ENCODE assay signal across 22 mouse cellular contexts in genomic region chr14:47510244-47510643, GRCm38 (mm10).
DNase-seq lines count a peak whose midpoint lies in the region; ATAC-seq and TF ChIP-seq lines count a peak whose summit lies in the region.
"Had no signal": no experiment of that assay in that cellular context is flagged by ENCODE, and none has a peak within 500 bp of the region (broad histone marks: within the 10 kb centered on the region; RNA-seq: fewer than 3 reads in every experiment).

No protein-coding gene starts in this region.

- intact Hi-C loops in gastrocnemius, adult 2 months (cut with DNase I) = no loop called here
- intact Hi-C loops in gastrocnemius, postnatal 36 days (cut with DNase I) = no loop called here
- intact Hi-C loops in left cerebral cortex, adult 2 months (cut with DNase I) = no loop called here

- no peaks in the 10 kb centered on the region for H3K27me3 ChIP-seq in myocyte (ENCODE audit: control insufficient read depth, insufficient read depth, insufficient read length)
- H3K27me3 ChIP-seq: CH12.LX; embryonic facial prominence, embryonic 12.5 days; embryonic facial prominence, embryonic 15.5 days; hindbrain, embryonic 12.5 days; hindbrain, embryonic 15.5 days; Patski had no signal

- DNase-seq in gastrocnemius, adult 2 months = peak; percentile 4
- DNase-seq in gastrocnemius, postnatal 36 days = no peak
- DNase-seq in left cerebral cortex, adult 2 months (ENCODE audit: extremely low spot score in 1 of 2, low spot score in 2 of 2) = no peak
- no peak for DNase-seq in left cerebral cortex, adult 18-20 months (ENCODE audit: low spot score in 2 of 2)
- DNase-seq: adrenal gland, postnatal 10 days; adrenal gland, postnatal 36 days; cerebellum, adult 18-20 months; cerebellum, adult 9-10 months; cerebellum, postnatal 14 days; forebrain, postnatal 0 days; gastrocnemius, postnatal 10 days; heart, adult 11 months had no signal

- peak overlapping the region; percentile 55 for H3K4me2 ChIP-seq in myocyte (ENCODE audit: low read depth)
- H3K4me2 ChIP-seq: embryonic facial prominence, embryonic 12.5 days; embryonic facial prominence, embryonic 15.5 days; heart, embryonic 11.5 days; hindbrain, embryonic 12.5 days; hindbrain, embryonic 15.5 days had no signal

- no peak overlapping the region for H3ac ChIP-seq in myocyte (ENCODE audit: control insufficient read depth, insufficient read length)

- H3K79me2 ChIP-seq in myocyte (ENCODE audit: control insufficient read depth, insufficient read depth) = peaks cover 7% of the 10 kb centered on the region

- no peak overlapping the region for H3K4me3 ChIP-seq in gastrocnemius, adult 2 months
- no peak overlapping the region for H3K4me3 ChIP-seq in left cerebral cortex, adult 2 months
- no peak overlapping the region for H3K4me3 ChIP-seq in myocyte
- H3K4me3 ChIP-seq: embryonic facial prominence, embryonic 12.5 days; embryonic facial prominence, embryonic 15.5 days; hindbrain, embryonic 12.5 days; hindbrain, embryonic 15.5 days had no signal

- no peak for TF ChIP-seq POLR2A in myocyte (IDR thresholded peaks at IDR 0.05; ENCODE audit: insufficient read length, low read depth)

- H3K27ac ChIP-seq in gastrocnemius, adult 2 months = no peak overlapping the region
- peak overlapping the region; percentile 37 for H3K27ac ChIP-seq in left cerebral cortex, adult 2 months
- H3K27ac ChIP-seq: embryonic facial prominence, embryonic 12.5 days; embryonic facial prominence, embryonic 15.5 days; hindbrain, embryonic 12.5 days; hindbrain, embryonic 15.5 days had no signal

- H3K36me3 ChIP-seq in myocyte (ENCODE audit: control insufficient read depth, insufficient read depth) = no peaks in the 10 kb centered on the region
- H3K36me3 ChIP-seq: embryonic facial prominence, embryonic 12.5 days; embryonic facial prominence, embryonic 15.5 days; hindbrain, embryonic 15.5 days had no signal

- TF ChIP-seq CTCF in gastrocnemius, adult 2 months (IDR thresholded peaks at IDR 0.05) = no peak
- TF ChIP-seq CTCF in left cerebral cortex, adult 2 months (IDR thresholded peaks at IDR 0.05) = no peak

- no peak for ATAC-seq in CD4-positive, CD25-positive, alpha-beta regulatory T cell, adult 4 months
- ATAC-seq: forebrain, embryonic 14.5 days; forebrain, postnatal 0 days; Patski had no signal

TF ChIP-seq in myocyte, 11 proteins besides CTCF, POLR2A, EP300 and RAD21:
- no peak for TF ChIP-seq TCF12 (IDR thresholded peaks at IDR 0.05; ENCODE audit: insufficient read depth, poor library complexity, severe bottlenecking)
- TF ChIP-seq E2F4 (IDR thresholded peaks at IDR 0.05; ENCODE audit: insufficient read depth) = no peak
- TF ChIP-seq SRF (IDR thresholded peaks at IDR 0.05; ENCODE audit: control insufficient read depth, insufficient read length, low read depth) = no peak
- no peak for TF ChIP-seq CEBPB (IDR thresholded peaks at IDR 0.05; ENCODE audit: insufficient read depth, poor library complexity, severe bottlenecking)
TF ChIP-seq in myocyte: peak in this region for 0.
